Mouse (Mus musculus): ENCODE measurements at regions not wholly inside any gene's neighbourhood (a gene's known extent, or its start where the extent isn't known, plus 50 kb on each side); places are given as distances from the start of the nearest gene placed in this dataset.

DNA sequence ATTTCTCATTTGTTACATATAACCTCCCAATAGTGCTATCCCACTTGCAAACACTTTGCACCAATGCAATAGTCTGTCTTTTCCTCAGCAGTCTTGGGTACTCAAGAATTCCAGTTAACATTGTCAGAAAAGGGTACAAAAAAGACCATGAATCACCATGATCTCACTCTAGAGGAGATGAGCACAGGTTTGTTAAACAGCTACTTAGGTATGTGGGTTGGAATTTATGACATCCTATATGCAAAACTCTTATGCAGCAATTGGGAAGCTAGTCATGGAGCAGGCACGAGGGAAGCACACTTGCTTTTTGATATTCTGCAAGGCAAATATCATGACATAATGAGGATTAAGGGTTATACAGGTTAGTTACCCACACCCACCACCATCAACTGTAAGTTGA lies 307.7 kb upstream of the Sfrp2 start:
- TF ChIP-seq POLR2A (IDR thresholded peaks at IDR 0.05; ENCODE audit: borderline replicate concordance, extremely low read depth, low read depth, low read length) (no peak), CTCF (IDR thresholded peaks at IDR 0.05; ENCODE audit: insufficient read depth, low read length) (no peak)
